Mouse (Mus musculus): ENCODE measurements around the gene Tyrobp. TPM values are rescaled to one million over a fixed set of nuclear protein-coding genes. Genes with fewer than 3 reads are reported as not detected.

The Tyrobp gene
- polyA plus RNA-seq (2015; fragmentation: Nextera tagmentation; extraction: Ambion mirVana): 27.1 and 46.0 TPM in 2 replicates

GRCm38 (mm10) chr7:30413596-30413995, at the start of gene Tyrobp:
TSS of gene Tyrobp (plus strand) at chr7:30413760.
- no peaks in the 10 kb centered on the region for H3K36me3 ChIP-seq
- WGBS: 62% methylated on average over 5 of the region's 5 CpGs
- H3K27ac ChIP-seq: no peak within 1 kb of the TSS; the same call in 1 of the 2 replicates
- H3K9me3 ChIP-seq (replicated peaks): no peaks in the 10 kb centered on the region
- no peaks in the 10 kb centered on the region for H3K4me1 ChIP-seq (replicated peaks)
- no peaks in the 10 kb centered on the region for H3K27me3 ChIP-seq
- H3K9ac ChIP-seq: no peak within 1 kb of the TSS
- 0 out of 2 replicates have a peak, but pooled peaks have one; percentile 22 for ATAC-seq (replicated peaks; ENCODE audit: insufficient number of reproducible peaks, insufficient read depth, low FRiP score, low read depth)
- H3K4me2 ChIP-seq: no peak within 1 kb of the TSS
- H3K4me3 ChIP-seq: no peak within 1 kb of the TSS

- 53% methylated on average over 2 of the region's 2 CpGs for WGBS
- no peak for ATAC-seq (replicated peaks; ENCODE audit: insufficient number of reproducible peaks, insufficient read depth, low FRiP score, low read depth)
- H3K9ac ChIP-seq: no peak overlapping the region
- H3K9me3 ChIP-seq (replicated peaks): no peaks in the 10 kb centered on the region
- no peak overlapping the region for H3K27ac ChIP-seq
- H3K4me3 ChIP-seq: no peak overlapping the region
- H3K36me3 ChIP-seq: no peaks in the 10 kb centered on the region
- no peak overlapping the region for H3K4me2 ChIP-seq
- H3K4me1 ChIP-seq (replicated peaks): peaks cover 8% of the 10 kb centered on the region
- peaks cover 28% of the 10 kb centered on the region for H3K27me3 ChIP-seq
These were observed 46.1 kb upstream of the Tyrobp start for GRCm38 (mm10) chr7:30367466-30367865.

GRCm38 (mm10) chr7:30373501-30373962, 40.0 kb upstream of the Tyrobp start:
- no peaks in the 10 kb centered on the region; the same call in 1 of the 2 replicates for H3K27me3 ChIP-seq
- no peaks in the 10 kb centered on the region for H3K36me3 ChIP-seq
- H3K4me1 ChIP-seq (replicated peaks): 0 out of 2 replicates have a peak, but pooled peaks cover 3% of the 10 kb centered on the region
- peak overlapping the region; percentile 80 for H3K4me2 ChIP-seq
- H3K4me3 ChIP-seq: peak overlapping the region; percentile 56
- H3K9ac ChIP-seq: peak overlapping the region; percentile 48; the same call in 1 of the 2 replicates
- no peak overlapping the region for H3K27ac ChIP-seq
- WGBS: under 1% methylated on average over 21 of the region's 21 CpGs
- no peaks in the 10 kb centered on the region for H3K9me3 ChIP-seq (replicated peaks)
- ATAC-seq (replicated peaks; ENCODE audit: insufficient number of reproducible peaks, insufficient read depth, low FRiP score, low read depth): peak; percentile 98

DNA sequence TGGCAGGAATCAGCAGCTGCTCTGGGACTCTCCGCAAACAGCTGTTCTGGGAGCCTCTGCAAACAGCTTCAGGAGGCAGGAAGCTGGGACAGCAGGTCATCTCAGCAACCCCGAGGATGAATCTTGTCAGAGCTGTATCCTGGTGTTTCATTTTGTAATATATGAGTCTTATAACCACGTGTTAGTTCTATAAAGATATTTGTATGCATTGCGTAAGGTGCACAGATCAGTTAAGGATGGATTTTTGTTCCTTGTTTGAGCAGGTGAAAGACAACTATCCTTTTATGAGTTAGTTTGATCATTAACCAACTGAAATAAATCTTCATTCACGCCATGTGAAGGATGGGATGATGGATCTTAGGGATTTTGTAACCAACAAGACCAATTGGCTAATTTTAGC, 33.5 kb upstream of the Tyrobp start:
- Histone ChIP-seq H3K4me2 (no peak overlapping the region), H3K4me3 (no peak overlapping the region), H3K9ac (no peak overlapping the region), H3K27me3 (no peaks in the 10 kb centered on the region), H3K36me3 (no peaks in the 10 kb centered on the region), H3K9me3 (replicated peaks) (no peaks in the 10 kb centered on the region), H3K27ac (no peak overlapping the region), H3K4me1 (replicated peaks) (no peaks in the 10 kb centered on the region)
- ATAC-seq (replicated peaks; ENCODE audit: insufficient number of reproducible peaks, insufficient read depth, low FRiP score, low read depth): no peak
- 51% methylated on average over 5 of the region's 5 CpGs for WGBS

GRCm38 (mm10) chr7:30384106-30384505, 29.5 kb upstream of the Tyrobp start:
- H3K9ac ChIP-seq: no peak overlapping the region
- no peak overlapping the region for H3K27ac ChIP-seq
- H3K4me2 ChIP-seq: no peak overlapping the region
- 77% methylated on average over 9 of the region's 9 CpGs for WGBS
- H3K27me3 ChIP-seq: no peaks in the 10 kb centered on the region
- H3K4me3 ChIP-seq: no peak overlapping the region
- no peaks in the 10 kb centered on the region for H3K9me3 ChIP-seq (replicated peaks)
- no peaks in the 10 kb centered on the region for H3K4me1 ChIP-seq (replicated peaks)
- ATAC-seq (replicated peaks; ENCODE audit: insufficient number of reproducible peaks, insufficient read depth, low FRiP score, low read depth): no peak
- no peaks in the 10 kb centered on the region for H3K36me3 ChIP-seq

DNA sequence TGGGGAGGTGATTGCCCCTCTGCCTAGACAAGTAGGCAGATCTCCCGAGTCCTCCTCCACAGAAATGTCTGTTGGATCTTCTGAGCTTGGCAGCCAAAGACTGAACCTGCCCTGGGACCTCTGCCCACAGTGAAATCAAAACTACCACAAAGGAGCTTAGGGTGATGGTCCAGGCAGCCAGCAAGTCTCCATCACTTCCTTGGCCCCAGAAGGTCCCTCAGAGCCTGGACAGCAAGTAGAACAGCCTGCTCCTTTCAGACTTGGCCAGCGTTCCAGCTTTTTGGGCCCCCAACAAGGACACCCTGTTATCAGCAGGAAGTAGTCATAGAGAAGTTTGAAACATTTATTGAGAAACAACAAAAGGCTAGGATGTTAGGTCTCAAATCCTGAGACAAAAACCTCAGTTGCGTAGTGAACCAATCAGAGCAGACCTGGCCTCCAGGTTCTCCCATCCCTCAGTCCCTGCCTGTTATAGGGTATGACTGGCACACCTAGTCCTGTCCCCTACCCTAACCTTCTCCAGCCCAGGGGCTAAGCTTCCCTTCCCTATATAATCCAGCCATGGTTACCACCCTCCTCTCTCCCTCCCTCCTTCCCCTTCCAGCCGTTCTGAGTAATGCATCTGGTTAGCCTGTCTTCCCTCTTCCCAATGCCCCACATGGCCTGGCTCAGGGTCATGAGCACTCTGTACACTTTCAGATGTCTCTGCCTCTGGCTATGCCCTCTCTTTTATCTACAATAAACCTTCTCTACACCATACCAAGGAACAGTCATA, 20.6 kb upstream of the Tyrobp start:
- ATAC-seq (replicated peaks; ENCODE audit: insufficient number of reproducible peaks, insufficient read depth, low FRiP score, low read depth): no peak
- Histone ChIP-seq H3K9me3 (replicated peaks) (no peaks in the 10 kb centered on the region), H3K4me3 (no peak overlapping the region), H3K27me3 (no peaks in the 10 kb centered on the region), H3K9ac (no peak overlapping the region), H3K36me3 (no peaks in the 10 kb centered on the region), H3K4me2 (no peak overlapping the region), H3K27ac (no peak overlapping the region), H3K4me1 (replicated peaks) (no peaks in the 10 kb centered on the region; the same call in 1 of the 2 replicates)
- 65% methylated on average over 4 of the region's 4 CpGs for WGBS

- Histone ChIP-seq H3K9me3 (replicated peaks) (no peaks in the 10 kb centered on the region), H3K27ac (peak overlapping the region; percentile 24), H3K9ac (no peak overlapping the region), H3K4me2 (no peak overlapping the region), H3K4me1 (replicated peaks) (no peaks in the 10 kb centered on the region; the same call in 1 of the 2 replicates), H3K27me3 (no peaks in the 10 kb centered on the region), H3K36me3 (no peaks in the 10 kb centered on the region), H3K4me3 (no peak overlapping the region)
- WGBS: 78% methylated on average over 4 of the region's 4 CpGs
- no peak for ATAC-seq (replicated peaks; ENCODE audit: insufficient number of reproducible peaks, insufficient read depth, low FRiP score, low read depth)
These were observed 19.9 kb upstream of the Tyrobp start for GRCm38 (mm10) chr7:30393631-30394030.

DNA sequence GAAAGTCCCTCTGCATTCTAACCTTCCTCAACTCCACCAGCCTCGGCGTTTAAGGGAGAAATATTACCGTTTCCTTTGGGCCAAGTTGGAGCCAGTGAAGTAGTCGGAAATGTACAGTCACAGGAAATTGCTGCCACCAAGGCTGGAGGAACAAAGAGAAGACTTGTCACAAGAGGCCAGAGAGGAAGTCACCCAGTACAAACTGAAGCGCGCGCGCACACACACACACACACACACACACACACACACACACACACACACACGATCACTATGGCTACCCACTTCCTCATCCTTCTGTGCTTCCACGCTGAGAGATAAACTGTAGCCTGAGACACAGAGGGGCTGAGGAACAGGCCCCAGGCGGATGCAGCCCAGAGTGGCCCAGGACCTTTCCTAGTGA, 19.2 kb upstream of the Tyrobp start:
- peak overlapping the region; percentile 42 for H3K27ac ChIP-seq
- peak; percentile 47; the same call in 1 of the 2 replicates for ATAC-seq (replicated peaks; ENCODE audit: insufficient number of reproducible peaks, insufficient read depth, low FRiP score, low read depth)
- no peak overlapping the region for H3K4me2 ChIP-seq
- WGBS: 49% methylated on average over 11 of the region's 11 CpGs
- no peaks in the 10 kb centered on the region for H3K27me3 ChIP-seq
- H3K36me3 ChIP-seq: no peaks in the 10 kb centered on the region
- no peak overlapping the region for H3K9ac ChIP-seq
- H3K4me1 ChIP-seq (replicated peaks): no peaks in the 10 kb centered on the region; the same call in 1 of the 2 replicates
- no peaks in the 10 kb centered on the region for H3K9me3 ChIP-seq (replicated peaks)
- no peak overlapping the region for H3K4me3 ChIP-seq

DNA sequence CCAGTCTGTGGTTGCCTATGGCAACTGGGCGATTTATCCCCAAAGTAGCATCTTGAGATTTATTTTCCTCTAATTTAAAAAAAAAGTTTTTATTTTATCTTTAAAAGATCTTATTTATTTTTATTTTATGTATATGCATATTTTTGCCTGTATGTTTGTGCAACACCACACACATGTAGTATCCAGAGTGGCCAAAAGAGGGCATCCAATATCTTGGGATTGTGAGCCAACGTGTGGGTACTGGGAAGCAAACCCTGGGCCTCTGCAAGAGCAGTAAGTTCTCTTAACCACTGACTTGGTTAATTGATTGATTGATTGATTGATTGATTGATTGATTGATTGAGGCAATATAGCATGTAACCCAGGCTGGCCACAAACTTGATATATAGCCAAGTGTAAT, 18.7 kb upstream of the Tyrobp start:
- no peak for ATAC-seq (replicated peaks; ENCODE audit: insufficient number of reproducible peaks, insufficient read depth, low FRiP score, low read depth)
- Histone ChIP-seq H3K4me2 (no peak overlapping the region), H3K36me3 (no peaks in the 10 kb centered on the region), H3K27ac (0 out of 2 replicates have a peak overlapping the region, but pooled peaks have one; percentile 42), H3K4me3 (no peak overlapping the region), H3K4me1 (replicated peaks) (no peaks in the 10 kb centered on the region; the same call in 1 of the 2 replicates), H3K9me3 (replicated peaks) (no peaks in the 10 kb centered on the region), H3K9ac (no peak overlapping the region), H3K27me3 (no peaks in the 10 kb centered on the region)
- WGBS: 35% methylated on average over 2 of the region's 2 CpGs

- ATAC-seq (replicated peaks; ENCODE audit: insufficient number of reproducible peaks, insufficient read depth, low FRiP score, low read depth): no peak
- no peaks in the 10 kb centered on the region for H3K36me3 ChIP-seq
- no peak overlapping the region for H3K4me2 ChIP-seq
- H3K4me1 ChIP-seq (replicated peaks): no peaks in the 10 kb centered on the region
- WGBS: 52% methylated on average over 7 of the region's 7 CpGs
- H3K27me3 ChIP-seq: no peaks in the 10 kb centered on the region
- H3K9ac ChIP-seq: no peak overlapping the region
- no peaks in the 10 kb centered on the region for H3K9me3 ChIP-seq (replicated peaks)
- no peak overlapping the region for H3K27ac ChIP-seq
- no peak overlapping the region for H3K4me3 ChIP-seq
These were observed 13.9 kb upstream of the Tyrobp start for GRCm38 (mm10) chr7:30399671-30400070.

- no peak overlapping the region for H3K4me2 ChIP-seq
- no peaks in the 10 kb centered on the region for H3K4me1 ChIP-seq (replicated peaks)
- no peak overlapping the region for H3K9ac ChIP-seq
- no peaks in the 10 kb centered on the region for H3K36me3 ChIP-seq
- ATAC-seq (replicated peaks; ENCODE audit: insufficient number of reproducible peaks, insufficient read depth, low FRiP score, low read depth): no peak
- H3K9me3 ChIP-seq (replicated peaks): no peaks in the 10 kb centered on the region
- no peaks in the 10 kb centered on the region for H3K27me3 ChIP-seq
- H3K27ac ChIP-seq: no peak overlapping the region
- WGBS: 62% methylated on average over 4 of the region's 4 CpGs
- no peak overlapping the region for H3K4me3 ChIP-seq
These were observed 11.2 kb upstream of the Tyrobp start for GRCm38 (mm10) chr7:30402343-30402742.

GRCm38 (mm10) chr7:30408639-30409038, 4.9 kb upstream of the Tyrobp start:
- no peak overlapping the region for H3K4me3 ChIP-seq
- ATAC-seq (replicated peaks; ENCODE audit: insufficient number of reproducible peaks, insufficient read depth, low FRiP score, low read depth): no peak
- no peak overlapping the region for H3K9ac ChIP-seq
- H3K9me3 ChIP-seq (replicated peaks): no peaks in the 10 kb centered on the region
- no peak overlapping the region for H3K4me2 ChIP-seq
- H3K4me1 ChIP-seq (replicated peaks): no peaks in the 10 kb centered on the region
- H3K27ac ChIP-seq: no peak overlapping the region
- 76% methylated on average over 3 of the region's 3 CpGs for WGBS
- H3K27me3 ChIP-seq: no peaks in the 10 kb centered on the region
- H3K36me3 ChIP-seq: no peaks in the 10 kb centered on the region
